Mouse (Mus musculus): ENCODE results near the gene Prc1. TPM values are rescaled to one million over a fixed set of nuclear protein-coding genes. Genes with fewer than 3 reads are reported as not detected.
A peak's percentile ranks its signal among the peaks of the same experiment; 100 is the strongest.

Prc1 gene
- polyA plus RNA-seq, 1 experiment: 25.5 TPM

GRCm38 (mm10) chr7:80260625-80261371 lies 33.5 kb upstream of the Prc1 start, which contains the start of gene Ngrn:
TSS of gene Ngrn (plus strand) at chr7:80261215.
- Histone ChIP-seq H3K4me2 (ENCODE audit: low read depth) (peak within 1 kb of the TSS; percentile 71), H3K79me2 (ENCODE audit: control insufficient read depth, insufficient read depth) (peaks cover 28% of the 10 kb centered on the region), H3K27me3 (ENCODE audit: control insufficient read depth, insufficient read depth, insufficient read length) (no peaks in the 10 kb centered on the region), H3ac (ENCODE audit: control insufficient read depth, insufficient read length) (peak within 1 kb of the TSS; percentile 64), H3K36me3 (ENCODE audit: control insufficient read depth, insufficient read depth) (peaks cover 7% of the 10 kb centered on the region), H3K4me3 (peak within 1 kb of the TSS; percentile 86)
- TF ChIP-seq SRF (IDR thresholded peaks at IDR 0.05; ENCODE audit: control insufficient read depth, insufficient read length, low read depth) (no peak), MYOD1 (IDR thresholded peaks at IDR 0.05; ENCODE audit: control insufficient read depth in 1 of 3, insufficient read length in 2 of 3, low read depth in 2 of 3) (no peak), POLR2A (IDR thresholded peaks at IDR 0.05; ENCODE audit: insufficient read length, low read depth) (peak; percentile 82)

GRCm38 (mm10) chr7:80261372-80261990 lies 32.8 kb upstream of the Prc1 start:
- no peak for TF ChIP-seq POLR2A (IDR thresholded peaks at IDR 0.05; ENCODE audit: insufficient read length, low read depth)
- no peak for TF ChIP-seq SRF (IDR thresholded peaks at IDR 0.05; ENCODE audit: control insufficient read depth, insufficient read length, low read depth)
- TF ChIP-seq POLR2AphosphoS2 (IDR thresholded peaks at IDR 0.05; ENCODE audit: insufficient read length, low read depth): peak; percentile 1
- H3ac ChIP-seq (ENCODE audit: control insufficient read depth, insufficient read length): peak overlapping the region; percentile 64
- peaks cover 9% of the 10 kb centered on the region for H3K36me3 ChIP-seq (ENCODE audit: control insufficient read depth, insufficient read depth)
- peak overlapping the region; percentile 86 for H3K4me3 ChIP-seq
- peaks cover 28% of the 10 kb centered on the region for H3K79me2 ChIP-seq (ENCODE audit: control insufficient read depth, insufficient read depth)
- H3K4me2 ChIP-seq (ENCODE audit: low read depth): peak overlapping the region; percentile 71
- no peaks in the 10 kb centered on the region for H3K27me3 ChIP-seq (ENCODE audit: control insufficient read depth, insufficient read depth, insufficient read length)

- H3K27me3 ChIP-seq (ENCODE audit: control insufficient read depth, insufficient read depth, insufficient read length): no peaks in the 10 kb centered on the region
- peaks cover 14% of the 10 kb centered on the region for H3K36me3 ChIP-seq (ENCODE audit: control insufficient read depth, insufficient read depth)
- TF ChIP-seq MYOD1 (IDR thresholded peaks at IDR 0.05; ENCODE audit: control insufficient read depth in 1 of 3, insufficient read length in 2 of 3, low read depth in 2 of 3): no peak
- no peak for TF ChIP-seq E2F4 (IDR thresholded peaks at IDR 0.05; ENCODE audit: insufficient read depth)
- no peak for TF ChIP-seq MYOG (IDR thresholded peaks at IDR 0.05; ENCODE audit: control insufficient read depth in 1 of 3, insufficient read depth in 1 of 3, insufficient read length in 2 of 3, low read depth in 2 of 3)
- no peak for TF ChIP-seq REST (IDR thresholded peaks at IDR 0.05; ENCODE audit: insufficient read depth, insufficient read length)
- TF ChIP-seq USF1 (IDR thresholded peaks at IDR 0.05; ENCODE audit: low read depth): no peak
- TF ChIP-seq POLR2A (IDR thresholded peaks at IDR 0.05; ENCODE audit: insufficient read length, low read depth): no peak
- TF ChIP-seq CEBPB (IDR thresholded peaks at IDR 0.05; ENCODE audit: insufficient read depth, poor library complexity, severe bottlenecking): no peak
- no peak for TF ChIP-seq SRF (IDR thresholded peaks at IDR 0.05; ENCODE audit: control insufficient read depth, insufficient read length, low read depth)
- no peak for TF ChIP-seq TCF3 (IDR thresholded peaks at IDR 0.05; ENCODE audit: insufficient read length, low read depth)
- peaks cover 28% of the 10 kb centered on the region for H3K79me2 ChIP-seq (ENCODE audit: control insufficient read depth, insufficient read depth)
- H3K4me3 ChIP-seq: no peak overlapping the region
- no peak overlapping the region for H3K4me2 ChIP-seq (ENCODE audit: low read depth)
- H3ac ChIP-seq (ENCODE audit: control insufficient read depth, insufficient read length): no peak overlapping the region
These were observed 29.6 kb upstream of the Prc1 start for GRCm38 (mm10) chr7:80264606-80265005.

GRCm38 (mm10) chr7:80267764-80268163 lies 26.5 kb upstream of the Prc1 start:
- Histone ChIP-seq H3K79me2 (ENCODE audit: control insufficient read depth, insufficient read depth) (peaks cover 31% of the 10 kb centered on the region), H3K4me3 (no peak overlapping the region), H3ac (ENCODE audit: control insufficient read depth, insufficient read length) (no peak overlapping the region), H3K36me3 (ENCODE audit: control insufficient read depth, insufficient read depth) (peaks cover 14% of the 10 kb centered on the region), H3K4me2 (ENCODE audit: low read depth) (no peak overlapping the region), H3K27me3 (ENCODE audit: control insufficient read depth, insufficient read depth, insufficient read length) (no peaks in the 10 kb centered on the region)
- no peak for TF ChIP-seq SRF (IDR thresholded peaks at IDR 0.05; ENCODE audit: control insufficient read depth, insufficient read length, low read depth)
- no peak for TF ChIP-seq TCF3 (IDR thresholded peaks at IDR 0.05; ENCODE audit: insufficient read length, low read depth)
- TF ChIP-seq E2F4 (IDR thresholded peaks at IDR 0.05; ENCODE audit: insufficient read depth): no peak
- TF ChIP-seq TCF12 (IDR thresholded peaks at IDR 0.05; ENCODE audit: insufficient read depth, poor library complexity, severe bottlenecking): no peak
- TF ChIP-seq USF1 (IDR thresholded peaks at IDR 0.05; ENCODE audit: low read depth): no peak
- no peak for TF ChIP-seq MYOD1 (IDR thresholded peaks at IDR 0.05; ENCODE audit: control insufficient read depth in 1 of 3, insufficient read length in 2 of 3, low read depth in 2 of 3)
- no peak for TF ChIP-seq POLR2AphosphoS2 (IDR thresholded peaks at IDR 0.05; ENCODE audit: insufficient read length, low read depth)
- no peak for TF ChIP-seq MAX (IDR thresholded peaks at IDR 0.05; ENCODE audit: low read depth)
- no peak for TF ChIP-seq CEBPB (IDR thresholded peaks at IDR 0.05; ENCODE audit: insufficient read depth, poor library complexity, severe bottlenecking)
- TF ChIP-seq REST (IDR thresholded peaks at IDR 0.05; ENCODE audit: insufficient read depth, insufficient read length): no peak
- no peak for TF ChIP-seq POLR2A (IDR thresholded peaks at IDR 0.05; ENCODE audit: insufficient read length, low read depth)
- no peak for TF ChIP-seq MYOG (IDR thresholded peaks at IDR 0.05; ENCODE audit: control insufficient read depth in 1 of 3, insufficient read depth in 1 of 3, insufficient read length in 2 of 3, low read depth in 2 of 3)

Measured in myocyte (in vitro differentiated cells).